Mouse (Mus musculus): ENCODE measurements around the gene Tmem199. TPM values are rescaled to one million over a fixed set of nuclear protein-coding genes. Genes with fewer than 3 reads are reported as not detected.

Tmem199 gene
- polyA plus RNA-seq, 1 experiment: 8.7 TPM

DNA sequence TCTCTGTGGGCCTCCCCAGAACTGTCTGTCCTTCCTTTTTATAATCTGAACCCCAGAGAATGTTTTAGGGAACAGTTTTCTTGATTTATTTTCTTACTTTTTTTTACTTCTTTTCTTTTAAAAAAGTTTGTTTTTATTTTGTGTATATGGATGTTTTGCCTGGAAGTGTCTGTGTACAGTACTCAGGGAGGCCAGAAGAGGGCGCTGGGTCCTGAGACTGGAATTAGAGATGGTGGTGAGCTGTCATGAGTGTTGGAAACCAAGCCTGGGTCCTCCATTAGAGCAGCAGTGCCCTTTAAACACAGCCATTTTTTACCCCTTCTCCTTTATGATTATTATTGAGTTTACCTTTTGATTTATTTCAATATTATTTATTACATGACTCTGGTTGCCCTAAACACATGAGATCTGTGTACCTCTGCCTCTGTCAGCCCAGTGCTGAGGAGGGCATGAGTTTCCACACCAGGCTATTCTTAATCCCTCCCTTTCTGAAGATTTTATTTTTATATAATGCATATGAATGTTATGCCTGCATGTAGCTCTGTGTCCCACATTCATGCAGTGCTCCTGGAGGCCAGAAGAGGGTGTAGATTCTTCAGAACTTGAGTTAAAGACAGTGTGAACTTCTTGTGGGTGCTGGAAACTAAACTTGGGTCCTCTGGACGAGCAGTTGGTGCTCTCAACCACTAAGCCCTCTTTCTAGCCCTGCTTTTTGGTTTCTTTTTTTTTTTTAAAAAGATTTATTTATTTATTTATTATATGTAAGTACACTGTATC, 3.8 kb upstream of the Tmem199 start:
- H3K36me3 ChIP-seq (ENCODE audit: control insufficient read depth, insufficient read depth, low read length): peaks cover 14% of the 10 kb centered on the region
- WGBS: 76% methylated on average over 2 of the region's 2 CpGs

DNA sequence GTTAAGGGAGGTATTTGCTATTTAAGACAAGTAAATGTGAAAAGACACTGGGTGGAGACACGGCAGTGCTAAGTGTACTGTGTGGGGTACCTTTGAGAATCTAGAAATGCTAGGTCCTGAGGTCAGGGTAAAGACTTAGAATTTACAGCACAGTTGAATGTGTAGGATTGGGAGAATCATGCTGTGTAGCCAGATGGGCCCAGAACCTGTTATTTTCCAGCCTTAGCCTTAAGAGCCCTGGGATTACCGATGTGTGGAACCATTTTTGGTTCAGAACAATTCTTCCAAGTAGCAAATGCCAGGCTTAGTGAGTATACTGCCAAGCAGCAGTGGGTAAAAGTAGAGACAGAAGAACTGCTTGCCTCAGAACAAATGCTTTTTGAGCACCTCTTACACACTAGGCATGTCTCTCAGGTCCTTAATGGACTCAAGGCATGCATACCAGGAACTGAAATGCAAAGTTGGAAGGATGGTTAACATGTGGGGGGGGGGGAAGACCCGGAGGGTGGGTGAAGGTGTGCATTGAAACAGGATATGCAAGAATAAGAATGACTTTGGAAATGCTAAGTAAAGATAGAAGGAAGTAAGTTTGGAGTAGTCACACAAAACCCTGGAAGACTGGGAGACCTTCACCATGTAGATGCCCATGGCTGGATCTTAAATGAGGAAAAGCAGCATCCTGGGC, 1.3 kb upstream of the Tmem199 start:
- H3K4me1 ChIP-seq (ENCODE audit: control insufficient read depth, insufficient read depth, insufficient read length): no peaks in the 10 kb centered on the region; the same call in 1 of the 2 replicates
- TF ChIP-seq CTCF (IDR thresholded peaks at IDR 0.05; ENCODE audit: extremely low read depth, insufficient read depth, insufficient read length, insufficient replicate concordance): no peak
- no peak for TF ChIP-seq POLR2A (IDR thresholded peaks at IDR 0.05; ENCODE audit: low read depth, low read length)
- WGBS: 81% methylated on average over 3 of the region's 3 CpGs
- H3K27me3 ChIP-seq (ENCODE audit: control insufficient read depth, insufficient read depth, low read length): no peaks in the 10 kb centered on the region
- peaks cover 12% of the 10 kb centered on the region for H3K36me3 ChIP-seq (ENCODE audit: control insufficient read depth, insufficient read depth, low read length)
- H3K4me3 ChIP-seq (ENCODE audit: extremely low read depth, insufficient read depth, insufficient read length): no peak overlapping the region
- DNase-seq (ENCODE audit: low read depth in 1 of 2, low spot score in 2 of 2): no peak
- H3K27ac ChIP-seq (ENCODE audit: insufficient read depth, low read length): no peak overlapping the region

More for the DNA sequence above, 3.8 kb upstream of the Tmem199 start:
- no peaks in the 10 kb centered on the region for H3K27me3 ChIP-seq (ENCODE audit: control insufficient read depth, insufficient read depth, low read length)
- H3K27ac ChIP-seq (ENCODE audit: insufficient read depth, low read length): no peak overlapping the region
- H3K4me3 ChIP-seq (ENCODE audit: extremely low read depth, insufficient read depth, insufficient read length): no peak overlapping the region
- no peaks in the 10 kb centered on the region; the same call in 1 of the 2 replicates for H3K4me1 ChIP-seq (ENCODE audit: control insufficient read depth, insufficient read depth, insufficient read length)
- TF ChIP-seq POLR2A (IDR thresholded peaks at IDR 0.05; ENCODE audit: low read depth, low read length) (no peak), CTCF (IDR thresholded peaks at IDR 0.05; ENCODE audit: extremely low read depth, insufficient read depth, insufficient read length, insufficient replicate concordance) (no peak)
- no peak for DNase-seq (ENCODE audit: low read depth in 1 of 2, low spot score in 2 of 2)

DNA sequence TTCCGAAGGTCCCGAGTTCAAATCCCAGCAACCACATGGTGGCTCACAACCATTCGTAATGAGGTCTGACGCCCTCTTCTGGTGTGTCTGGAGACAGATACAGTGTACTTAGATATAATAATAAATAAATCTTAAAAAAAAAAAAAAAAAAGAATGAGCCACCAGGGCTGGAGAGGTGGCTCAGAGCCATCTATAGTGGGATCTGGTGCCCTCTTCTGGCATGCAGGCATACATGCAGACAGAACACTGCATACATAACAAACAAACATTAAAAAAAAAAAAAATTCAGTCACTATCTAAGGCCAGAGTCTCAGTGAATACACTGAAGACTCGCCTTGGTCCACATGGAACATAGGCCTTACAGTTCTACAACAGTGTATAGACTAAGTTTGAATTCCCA, 2.8 kb downstream of the Tmem199 start:
- no peak overlapping the region for H3K27ac ChIP-seq (ENCODE audit: insufficient read depth, low read length)
- H3K27me3 ChIP-seq (ENCODE audit: control insufficient read depth, insufficient read depth, low read length): no peaks in the 10 kb centered on the region
- no peaks in the 10 kb centered on the region; the same call in 1 of the 2 replicates for H3K4me1 ChIP-seq (ENCODE audit: control insufficient read depth, insufficient read depth, insufficient read length)
- no peak for DNase-seq (ENCODE audit: low read depth in 1 of 2, low spot score in 2 of 2)
- WGBS: 92% methylated on average over 5 of the region's 5 CpGs
- peaks cover 18% of the 10 kb centered on the region for H3K36me3 ChIP-seq (ENCODE audit: control insufficient read depth, insufficient read depth, low read length)
- TF ChIP-seq CTCF (IDR thresholded peaks at IDR 0.05; ENCODE audit: extremely low read depth, insufficient read depth, insufficient read length, insufficient replicate concordance) (no peak), POLR2A (IDR thresholded peaks at IDR 0.05; ENCODE audit: low read depth, low read length) (no peak)
- H3K4me3 ChIP-seq (ENCODE audit: extremely low read depth, insufficient read depth, insufficient read length): no peak overlapping the region

DNA sequence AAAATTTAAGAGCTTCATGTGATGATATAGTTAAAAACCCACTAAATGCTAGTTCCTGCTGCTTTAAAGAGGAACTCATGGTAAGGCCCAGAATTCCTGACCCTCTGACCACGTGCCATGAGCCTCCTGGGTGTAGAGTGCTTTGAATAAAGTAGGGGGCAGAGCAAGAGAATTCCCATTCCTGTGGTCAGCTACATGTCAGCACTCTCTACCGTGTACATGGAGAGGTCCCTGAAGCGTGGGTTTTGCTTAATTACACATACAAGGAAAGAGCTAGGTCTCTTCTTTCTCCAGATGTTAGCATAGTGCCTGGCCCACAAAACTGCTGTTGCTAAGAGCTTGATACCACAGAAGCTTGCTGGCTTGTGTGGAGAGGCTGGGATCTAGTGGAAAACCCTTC, 6.5 kb downstream of the Tmem199 start:
- 81% methylated on average over 3 of the region's 3 CpGs for WGBS
- no peak for TF ChIP-seq POLR2A (IDR thresholded peaks at IDR 0.05; ENCODE audit: low read depth, low read length)
- no peak for TF ChIP-seq CTCF (IDR thresholded peaks at IDR 0.05; ENCODE audit: extremely low read depth, insufficient read depth, insufficient read length, insufficient replicate concordance)
- DNase-seq (ENCODE audit: low read depth in 1 of 2, low spot score in 2 of 2): no peak
- H3K27ac ChIP-seq (ENCODE audit: insufficient read depth, low read length): no peak overlapping the region
- no peak overlapping the region for H3K4me3 ChIP-seq (ENCODE audit: extremely low read depth, insufficient read depth, insufficient read length)
- H3K36me3 ChIP-seq (ENCODE audit: control insufficient read depth, insufficient read depth, low read length): peaks cover 18% of the 10 kb centered on the region
- no peaks in the 10 kb centered on the region for H3K4me1 ChIP-seq (ENCODE audit: control insufficient read depth, insufficient read depth, insufficient read length)
- no peaks in the 10 kb centered on the region for H3K27me3 ChIP-seq (ENCODE audit: control insufficient read depth, insufficient read depth, low read length)

DNA sequence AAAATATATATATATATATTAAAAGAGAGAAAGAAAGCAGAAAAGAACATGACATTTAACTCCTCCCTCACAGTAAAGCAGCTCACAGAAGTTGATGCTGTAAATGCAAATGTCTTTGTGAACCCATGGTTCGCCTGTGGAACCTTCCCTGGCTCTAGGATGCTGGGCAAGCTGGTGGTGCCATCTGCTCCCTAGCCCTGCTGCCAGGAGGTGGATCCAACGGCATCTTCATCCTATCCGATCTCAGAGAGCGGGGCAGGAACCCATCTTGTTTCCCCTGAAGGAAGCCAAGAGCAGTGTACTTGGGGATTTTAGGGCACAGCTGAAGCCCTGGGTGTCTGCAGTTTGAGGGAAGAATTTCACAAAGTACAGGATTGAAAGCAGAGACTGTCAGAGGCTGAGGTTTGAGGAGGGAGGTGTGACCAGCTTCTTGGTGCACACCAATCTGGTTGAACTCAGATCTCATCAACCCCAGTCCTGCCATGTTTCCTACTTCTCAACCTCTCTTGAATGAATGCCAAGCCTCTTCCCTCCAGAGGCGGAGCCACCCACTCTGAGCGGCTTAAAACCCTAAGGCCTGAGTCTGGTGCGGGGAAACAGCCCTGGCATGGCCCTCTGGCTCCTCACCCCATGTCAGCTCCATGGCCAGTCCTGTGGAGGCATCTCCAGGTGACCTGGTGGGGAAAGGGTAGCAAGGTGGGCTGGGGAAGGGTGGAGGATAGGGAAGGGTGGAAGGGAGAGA, 8.9 kb downstream of the Tmem199 start, which contains the start of gene Sebox:
Gene Sebox (plus strand): TSS at position 539 of the 742 bp plus-strand sequence.
- Histone ChIP-seq H3K4me1 (ENCODE audit: control insufficient read depth, insufficient read depth, insufficient read length) (no peaks in the 10 kb centered on the region), H3K4me3 (ENCODE audit: extremely low read depth, insufficient read depth, insufficient read length) (no peak within 1 kb of the TSS), H3K27me3 (ENCODE audit: control insufficient read depth, insufficient read depth, low read length) (no peaks in the 10 kb centered on the region), H3K27ac (ENCODE audit: insufficient read depth, low read length) (no peak within 1 kb of the TSS), H3K36me3 (ENCODE audit: control insufficient read depth, insufficient read depth, low read length) (peaks cover 12% of the 10 kb centered on the region)
- 66% methylated on average over 7 of the region's 7 CpGs for WGBS
- TF ChIP-seq POLR2A (IDR thresholded peaks at IDR 0.05; ENCODE audit: low read depth, low read length) (no peak), CTCF (IDR thresholded peaks at IDR 0.05; ENCODE audit: extremely low read depth, insufficient read depth, insufficient read length, insufficient replicate concordance) (no peak)
- DNase-seq (ENCODE audit: low read depth in 1 of 2, low spot score in 2 of 2): no peak

DNA sequence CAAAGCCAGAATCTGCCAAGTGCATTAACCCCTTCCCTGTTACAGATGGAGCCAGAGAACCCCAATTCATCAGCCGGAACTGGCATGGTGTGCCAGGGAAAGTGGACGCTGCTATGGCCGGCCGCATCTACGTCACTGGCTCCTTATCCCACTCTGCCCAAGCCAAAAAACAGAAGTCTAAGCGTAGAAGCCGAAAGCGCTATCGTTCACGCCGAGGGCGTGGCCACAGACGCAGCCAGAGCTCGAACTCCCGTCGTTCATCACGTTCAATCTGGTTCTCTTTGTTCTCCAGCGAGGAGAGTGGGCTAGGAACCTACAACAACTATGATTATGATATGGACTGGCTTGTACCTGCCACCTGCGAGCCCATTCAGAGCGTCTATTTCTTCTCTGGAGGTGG, 10.4 kb downstream of the Tmem199 start:
- Histone ChIP-seq H3K27ac (ENCODE audit: insufficient read depth, low read length) (no peak overlapping the region), H3K36me3 (ENCODE audit: control insufficient read depth, insufficient read depth, low read length) (peaks cover 3% of the 10 kb centered on the region; the same call in 1 of the 2 replicates), H3K4me3 (ENCODE audit: extremely low read depth, insufficient read depth, insufficient read length) (no peak overlapping the region), H3K27me3 (ENCODE audit: control insufficient read depth, insufficient read depth, low read length) (peaks cover 5% of the 10 kb centered on the region), H3K4me1 (ENCODE audit: control insufficient read depth, insufficient read depth, insufficient read length) (peaks cover 7% of the 10 kb centered on the region)
- 77% methylated on average over 20 of the region's 20 CpGs for WGBS
- DNase-seq (ENCODE audit: low read depth in 1 of 2, low spot score in 2 of 2): no peak
- TF ChIP-seq CTCF (IDR thresholded peaks at IDR 0.05; ENCODE audit: extremely low read depth, insufficient read depth, insufficient read length, insufficient replicate concordance) (no peak), POLR2A (IDR thresholded peaks at IDR 0.05; ENCODE audit: low read depth, low read length) (no peak)
